Mouse (Mus musculus) stomach, embryonic 16.5 days (tissue): ENCODE results near the gene Rbfox3. TPM values are rescaled to one million over a fixed set of nuclear protein-coding genes. Genes with fewer than 3 reads are reported as not detected.

Source experiments
- ATAC-seq: fragments of 200-750 bp; cut with Nextera tagmentation; 2 replicates; pipeline ENCODE4 v1.8.0; 2017; ENCODE audit warnings: moderate number of reproducible peaks, moderate TSS enrichment; ENCODE audit not compliant: insufficient read depth, low FRiP score
- H3K27ac ChIP-seq: fragments of 300-500 bp; sonication (generic); 2 replicates; pipeline ENCODE4 v1.5.1; 2014; ENCODE audit warnings: low read length
- H3K27me3 ChIP-seq: fragments of 300-500 bp; sonication (generic); 2 replicates; pipeline ENCODE4 v1.6.1; 2014; ENCODE audit warnings: low read length, control low read depth, mixed read lengths; ENCODE audit not compliant: control insufficient read depth, insufficient read depth
- H3K36me3 ChIP-seq: fragments of 300-500 bp; sonication (generic); 2 replicates; pipeline ENCODE4 v1.6.1; 2014; ENCODE audit warnings: low read length; ENCODE audit not compliant: control insufficient read depth, insufficient read depth
- H3K4me1 ChIP-seq: fragments of 300-500 bp; sonication (generic); 2 replicates; pipeline ENCODE4 v1.6.1; 2014; ENCODE audit warnings: low read length, control low read depth, mixed read lengths; ENCODE audit not compliant: control insufficient read depth, insufficient read depth
- H3K4me2 ChIP-seq: fragments of 300-500 bp; sonication (generic); 2 replicates; pipeline ENCODE4 v1.6.1; 2014; ENCODE audit warnings: low read depth, low read length, mixed read lengths
- H3K4me3 ChIP-seq: fragments of 300-500 bp; sonication (generic); replicated peaks from 2 replicates; pipeline ENCODE4 v1.5.1; 2014; ENCODE audit warnings: mild to moderate bottlenecking, low read length
- H3K9ac ChIP-seq: fragments of 300-500 bp; sonication (generic); 2 replicates; pipeline ENCODE4 v1.6.1; 2014; ENCODE audit warnings: low read length
- H3K9me3 ChIP-seq: fragments of 300-500 bp; sonication (generic); replicated peaks from 2 replicates; pipeline ENCODE4 v1.6.1; 2016; ENCODE audit warnings: low read length, control low read depth; ENCODE audit not compliant: control insufficient read depth
- WGBS: fragments of 180-500 bp; shearing (Covaris S2); extraction: QIAGEN DNeasy Blood & Tissue Kit; methylation state at CpG from one replicate; pipeline ENCODE4 v1.1.7; 2014; 5-methylcytosine and 5-hydroxymethylcytosine counted together
- microRNA-seq: library from miRNA; unstranded; fragments of <30 nt; microRNA quantifications from one replicate; pipeline ENCODE4, GENCODE M21; 2016
- polyA plus RNA-seq: library from polyadenylated mRNA; unstranded; fragments of >200 nt; fragmentation: Nextera tagmentation; extraction: Ambion mirVana; gene quantifications from 2 replicates; pipeline ENCODE4 v1.2.1, GENCODE M21; 2015

The Rbfox3 gene
- polyA plus RNA-seq, 1 experiment from 2014 or later = 1.1 TPM

DNA sequence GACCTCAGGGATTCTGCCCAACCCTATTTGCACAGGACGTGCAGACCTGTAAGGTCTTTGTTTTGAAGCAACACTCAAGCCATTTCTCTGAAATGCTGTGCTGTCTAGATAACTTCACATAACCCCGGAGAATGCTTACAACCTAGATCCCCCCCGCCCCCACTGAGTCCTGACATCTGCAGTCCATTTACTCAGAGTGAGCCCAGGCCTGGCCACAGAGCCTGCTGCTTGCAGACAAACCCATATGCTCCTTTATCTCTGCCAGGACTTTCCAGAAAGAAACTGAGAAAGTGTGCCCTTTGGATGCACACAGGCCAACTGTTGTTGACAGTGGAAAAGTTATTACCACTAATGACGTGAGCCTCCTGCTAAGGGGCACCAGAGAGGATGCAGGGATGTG lies 464.1 kb downstream of the Rbfox3 start:
- ATAC-seq = no peak
- no peak overlapping the region for H3K4me2 ChIP-seq

DNA sequence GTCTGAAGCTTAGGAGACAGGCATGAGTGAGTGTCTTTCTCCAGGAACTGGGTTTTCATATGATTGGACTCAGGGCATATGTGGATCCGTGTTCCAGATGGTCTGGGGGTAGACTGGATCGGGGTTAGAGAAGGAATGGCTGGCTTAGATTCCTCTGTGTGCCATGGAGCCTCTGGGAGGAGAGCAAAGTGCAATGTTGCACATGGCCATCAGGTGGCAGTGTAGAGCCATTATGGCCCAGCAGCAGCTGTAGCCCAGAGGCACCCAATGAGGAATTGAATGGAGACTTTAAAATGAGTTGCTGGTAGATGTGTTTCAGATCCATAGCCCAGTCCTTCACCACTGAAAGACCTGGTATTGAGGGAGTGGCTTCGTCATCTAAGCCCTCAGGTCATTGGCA lies 465.6 kb downstream of the Rbfox3 start:
- Histone ChIP-seq H3K4me2 (no peak overlapping the region), H3K4me3 (no peak overlapping the region), H3K36me3 (no peaks in the 10 kb centered on the region), H3K4me1 (0 out of 2 replicates have a peak, but pooled peaks cover 7% of the 10 kb centered on the region), H3K27me3 (no peaks in the 10 kb centered on the region), H3K9me3 (no peaks in the 10 kb centered on the region), H3K9ac (no peak overlapping the region), H3K27ac (no peak overlapping the region)
- 8% methylated on average over 3 of the region's 3 CpGs for WGBS
- ATAC-seq = no peak

More for the DNA sequence above, 464.1 kb downstream of the Rbfox3 start:
- no peaks in the 10 kb centered on the region for H3K9me3 ChIP-seq
- 56% methylated on average over 4 of the region's 4 CpGs for WGBS
- no peak overlapping the region for H3K4me3 ChIP-seq
- no peak overlapping the region for H3K27ac ChIP-seq
- H3K9ac ChIP-seq = no peak overlapping the region
- no peaks in the 10 kb centered on the region for H3K27me3 ChIP-seq
- H3K4me1 ChIP-seq = 0 out of 2 replicates have a peak, but pooled peaks cover 7% of the 10 kb centered on the region
- H3K36me3 ChIP-seq = no peaks in the 10 kb centered on the region

DNA sequence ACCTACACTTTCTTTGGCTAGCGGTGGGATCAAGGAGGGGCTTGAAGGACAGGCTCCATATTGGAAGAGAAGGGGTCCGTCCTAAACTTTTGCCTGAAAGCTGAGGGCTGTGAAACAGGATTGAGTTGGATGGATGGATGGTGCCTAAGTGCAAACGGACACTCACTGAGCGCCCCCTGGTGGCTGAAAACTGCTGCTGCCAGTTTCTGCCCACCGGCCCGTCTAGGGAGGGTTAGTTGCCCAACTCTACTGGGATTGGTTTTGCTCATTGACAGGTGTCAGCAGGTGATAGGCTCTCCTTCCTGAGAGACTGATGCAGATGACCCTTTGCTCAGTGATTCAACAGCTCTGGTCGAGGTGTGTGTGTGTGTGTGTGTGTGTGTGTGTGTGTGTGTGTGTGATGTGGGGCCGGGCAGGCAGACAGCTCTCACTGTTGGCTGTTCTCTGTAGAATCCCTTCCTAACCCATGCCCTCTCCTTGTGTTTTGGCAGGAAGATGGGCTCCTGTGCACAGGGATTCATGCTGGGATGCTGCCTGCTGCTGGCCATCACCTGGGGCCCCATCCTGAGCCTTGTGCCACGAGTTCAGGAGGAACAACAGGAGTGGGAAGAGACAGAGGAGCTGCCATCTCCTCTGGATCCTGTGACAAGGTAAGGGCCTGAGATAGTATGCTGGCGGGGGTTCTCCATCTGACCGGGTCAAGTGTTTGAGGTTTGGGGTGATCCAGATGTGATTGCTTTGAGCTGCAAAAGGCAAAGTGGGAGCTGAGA lies 468.0 kb downstream of the Rbfox3 start:
- Histone ChIP-seq H3K4me3 (no peak overlapping the region), H3K9me3 (no peaks in the 10 kb centered on the region), H3K27me3 (no peaks in the 10 kb centered on the region), H3K4me1 (peaks cover 18% of the 10 kb centered on the region), H3K36me3 (no peaks in the 10 kb centered on the region), H3K27ac (no peak overlapping the region), H3K4me2 (no peak overlapping the region), H3K9ac (no peak overlapping the region)
- ATAC-seq = peak; percentile 31; the same call in 1 of the 2 replicates
- 33% methylated on average over 11 of the region's 11 CpGs for WGBS

- H3K4me1 ChIP-seq = peaks cover 20% of the 10 kb centered on the region
- H3K27ac ChIP-seq = no peak overlapping the region
- no peak overlapping the region for H3K4me2 ChIP-seq
- H3K9me3 ChIP-seq = no peaks in the 10 kb centered on the region
- no peak overlapping the region for H3K4me3 ChIP-seq
- H3K27me3 ChIP-seq = no peaks in the 10 kb centered on the region
- H3K36me3 ChIP-seq = no peaks in the 10 kb centered on the region
- 61% methylated on average over 13 of the region's 13 CpGs for WGBS
- H3K9ac ChIP-seq = no peak overlapping the region
- ATAC-seq = peak; percentile 11; the same call in 1 of the 2 replicates
Observed at GRCm38 (mm10) chr11:118442691-118443090, 468.7 kb downstream of the Rbfox3 start.

Small RNA genes within 50 kb of the gene (microRNA-seq; reads per million reads assigned to microRNA genes)
- gene Gm25040 = not detected

Other genes with a start within 250 kb of the Rbfox3 start
- not detected in 2 replicates for gene Enpp7, start 76.6 kb upstream of the Rbfox3 start, polyA plus RNA-seq
- 15.2 and 16.5 TPM in 2 replicates for gene Cbx2, start 111.4 kb upstream of the Rbfox3 start, polyA plus RNA-seq
- 5.8 and 6.4 TPM in 2 replicates for gene Cbx8, start 129.4 kb upstream of the Rbfox3 start, polyA plus RNA-seq
- gene Cbx4, start 174.6 kb upstream of the Rbfox3 start, polyA plus RNA-seq = 8.5 and 10.1 TPM in 2 replicates